Mouse (Mus musculus) hindbrain, embryonic 12.5 days (tissue): ENCODE results near the gene Snx33. TPM values are rescaled to one million over a fixed set of nuclear protein-coding genes. Genes with fewer than 3 reads are reported as not detected.
"Not testable (repeated sequence)": the region's sequence is repeated elsewhere in the genome, so short reads cannot be mapped to it uniquely, and the experiment has no call there.

Experiments
- ATAC-seq: fragments of 200-750 bp; cut with Nextera tagmentation; 2 replicates; pipeline ENCODE4 v1.8.0; 2017; ENCODE audit warnings: moderate TSS enrichment; ENCODE audit not compliant: low FRiP score
- H3K27ac ChIP-seq: fragments of 300-500 bp; sonication (generic); 2 replicates; pipeline ENCODE4 v1.5.1; 2016; ENCODE audit warnings: mild to moderate bottlenecking
- H3K27me3 ChIP-seq: fragments of 300-500 bp; sonication (generic); 2 replicates; pipeline ENCODE4 v1.6.1; 2016; ENCODE audit warnings: mild to moderate bottlenecking
- H3K36me3 ChIP-seq: fragments of 300-500 bp; sonication (generic); 2 replicates; pipeline ENCODE4 v1.6.1; 2016; ENCODE audit warnings: mild to moderate bottlenecking
- H3K4me1 ChIP-seq: fragments of 300-500 bp; sonication (generic); 2 replicates; pipeline ENCODE4 v1.6.1; 2016
- H3K4me2 ChIP-seq: fragments of 300-500 bp; sonication (generic); replicated peaks from 2 replicates; pipeline ENCODE4 v1.6.1; 2016; ENCODE audit warnings: mild to moderate bottlenecking
- H3K4me3 ChIP-seq: fragments of 300-500 bp; sonication (generic); 2 replicates; pipeline ENCODE4 v1.5.1; 2016; ENCODE audit warnings: mild to moderate bottlenecking
- H3K9ac ChIP-seq: fragments of 300-500 bp; sonication (generic); 2 replicates; pipeline ENCODE4 v1.6.1; 2016; ENCODE audit warnings: mild to moderate bottlenecking, moderate library complexity
- H3K9me3 ChIP-seq: fragments of 300-500 bp; sonication (generic); replicated peaks from 2 replicates; pipeline ENCODE4 v1.6.1; 2016; ENCODE audit warnings: mild to moderate bottlenecking
- WGBS: fragments of 180-500 bp; shearing (Covaris S2); methylation state at CpG from one replicate; pipeline ENCODE4 v1.1.7; 2016; 5-methylcytosine and 5-hydroxymethylcytosine counted together
- polyA plus RNA-seq: library from polyadenylated mRNA; unstranded; fragments of >200 nt; fragmentation: Nextera tagmentation; extraction: Ambion mirVana; gene quantifications from 2 replicates; pipeline ENCODE4 v1.2.1, GENCODE M21; 2016

The Snx33 gene
- polyA plus RNA-seq, 1 experiment from 2014 or later, result 7.3 TPM

DNA sequence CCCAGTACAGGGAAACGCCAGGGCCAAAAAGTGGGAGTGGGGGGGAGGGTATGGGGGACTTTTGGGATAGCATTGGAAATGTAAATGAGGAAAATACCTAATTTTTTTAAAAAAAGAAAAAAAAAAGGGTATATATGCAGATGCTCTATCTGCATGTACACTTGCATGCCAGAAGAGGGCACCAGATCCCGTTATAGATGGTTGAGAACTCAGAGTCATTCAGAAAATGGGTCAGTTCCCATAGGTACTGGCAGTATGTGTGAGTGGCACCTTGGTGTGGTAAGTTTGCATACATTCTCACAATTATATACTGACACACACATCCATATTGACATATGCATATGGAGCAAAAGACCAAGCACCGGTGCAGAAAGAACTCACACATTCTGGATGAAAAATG, 19.3 kb upstream of the Snx33 start:
- H3K36me3 ChIP-seq, H3K4me3 ChIP-seq, ATAC-seq, H3K27ac ChIP-seq, H3K9me3 ChIP-seq, H3K27me3 ChIP-seq, H3K4me2 ChIP-seq, H3K9ac ChIP-seq: not testable (repeated sequence)
- peaks cover 13% of the 10 kb centered on the region for H3K4me1 ChIP-seq
- WGBS, result 39% methylated on average over 3 of the region's 3 CpGs

DNA sequence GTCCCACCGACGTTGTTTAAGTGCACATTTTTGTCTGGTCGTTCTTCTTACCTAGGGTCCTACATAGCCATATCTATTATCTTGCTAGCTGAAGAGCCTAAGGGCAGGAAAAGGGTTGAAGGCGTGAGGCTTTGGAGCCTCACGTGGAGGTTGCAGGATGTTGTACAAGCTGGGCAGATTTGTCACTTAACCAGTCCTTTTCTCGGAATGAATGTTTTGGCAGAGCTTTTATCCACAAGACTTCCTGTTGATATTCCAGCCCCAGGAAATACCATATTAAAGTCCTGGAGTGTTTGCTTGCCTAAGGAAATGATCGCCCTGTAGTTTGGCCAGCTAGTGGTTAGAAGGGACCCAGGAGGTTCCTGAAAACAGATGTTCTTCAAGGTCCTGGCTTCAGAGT, 10.2 kb upstream of the Snx33 start:
- H3K36me3 ChIP-seq, result no peaks in the 10 kb centered on the region
- no peaks in the 10 kb centered on the region for H3K27me3 ChIP-seq
- H3K9me3 ChIP-seq, result no peaks in the 10 kb centered on the region
- H3K27ac ChIP-seq, result no peak overlapping the region
- H3K4me2 ChIP-seq, result peak overlapping the region; percentile 91
- ATAC-seq, result no peak
- H3K4me1 ChIP-seq, result peaks cover 15% of the 10 kb centered on the region
- 7% methylated on average over 7 of the region's 7 CpGs for WGBS
- peak overlapping the region; percentile 89 for H3K9ac ChIP-seq
- peak overlapping the region; percentile 85 for H3K4me3 ChIP-seq

- no peaks in the 10 kb centered on the region for H3K9me3 ChIP-seq
- no peaks in the 10 kb centered on the region for H3K27me3 ChIP-seq
- H3K9ac ChIP-seq, result peak within 1 kb of the TSS; percentile 89
- H3K4me3 ChIP-seq, result peak within 1 kb of the TSS; percentile 85
- peak; percentile 96 for ATAC-seq
- peak within 1 kb of the TSS; percentile 87 for H3K27ac ChIP-seq
- peak within 1 kb of the TSS; percentile 91 for H3K4me2 ChIP-seq
- under 1% methylated on average over 73 of the region's 73 CpGs for WGBS
- H3K4me1 ChIP-seq, result peaks cover 15% of the 10 kb centered on the region
- no peaks in the 10 kb centered on the region for H3K36me3 ChIP-seq
Measured at GRCm38 (mm10) chr9:56937223-56938160, 9.3 kb upstream of the Snx33 start, which contains the start of gene Imp3. Gene Imp3, plus strand, starts transcription at chr9:56937475.

DNA sequence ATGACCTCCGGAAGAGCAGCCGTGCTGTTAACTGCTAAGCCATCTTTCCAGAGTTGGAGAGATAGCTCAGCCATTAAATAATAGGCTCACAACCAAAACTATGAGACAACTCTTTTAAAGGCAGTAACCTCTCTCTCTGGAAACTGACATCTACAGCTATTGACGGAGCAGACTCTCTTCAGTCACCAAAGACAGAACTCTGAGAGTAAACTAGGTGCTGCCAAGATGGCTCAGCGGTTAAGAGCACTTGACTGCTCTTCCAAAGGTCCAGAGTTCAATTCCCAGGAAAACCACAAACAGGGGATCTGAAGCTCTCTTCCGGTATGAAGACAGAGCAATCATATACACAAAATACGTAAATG, 8.7 kb upstream of the Snx33 start:
- Histone ChIP-seq H3K36me3 (no peaks in the 10 kb centered on the region), H3K27me3 (no peaks in the 10 kb centered on the region), H3K4me3 (peak overlapping the region; percentile 85), H3K4me1 (peaks cover 15% of the 10 kb centered on the region), H3K4me2 (peak overlapping the region; percentile 91), H3K27ac (no peak overlapping the region), H3K9ac (peak overlapping the region; percentile 38; the same call in 1 of the 2 replicates), H3K9me3 (no peaks in the 10 kb centered on the region)
- ATAC-seq, result 0 out of 2 replicates have a peak, but pooled peaks have one; percentile 5
- WGBS, result 18% methylated on average over 6 of the region's 6 CpGs

GRCm38 (mm10) chr9:56930556-56930955, 2.4 kb upstream of the Snx33 start:
- Histone ChIP-seq H3K4me3 (no peak overlapping the region), H3K4me2 (no peak overlapping the region), H3K27me3 (0 out of 2 replicates have a peak, but pooled peaks cover 8% of the 10 kb centered on the region), H3K36me3 (no peaks in the 10 kb centered on the region), H3K9me3 (no peaks in the 10 kb centered on the region), H3K9ac (no peak overlapping the region), H3K4me1 (peaks cover 26% of the 10 kb centered on the region), H3K27ac (no peak overlapping the region)
- no peak for ATAC-seq
- WGBS, result 81% methylated on average over 1 of the region's 1 CpGs

GRCm38 (mm10) chr9:56929496-56929895, 1.3 kb upstream of the Snx33 start:
- Histone ChIP-seq H3K4me1 (peaks cover 37% of the 10 kb centered on the region), H3K4me2 (no peak overlapping the region), H3K27ac (no peak overlapping the region), H3K9me3 (no peaks in the 10 kb centered on the region), H3K36me3 (no peaks in the 10 kb centered on the region), H3K27me3 (0 out of 2 replicates have a peak, but pooled peaks cover 8% of the 10 kb centered on the region), H3K4me3 (no peak overlapping the region), H3K9ac (no peak overlapping the region)
- WGBS, result 75% methylated on average over 4 of the region's 4 CpGs
- ATAC-seq, result no peak

DNA sequence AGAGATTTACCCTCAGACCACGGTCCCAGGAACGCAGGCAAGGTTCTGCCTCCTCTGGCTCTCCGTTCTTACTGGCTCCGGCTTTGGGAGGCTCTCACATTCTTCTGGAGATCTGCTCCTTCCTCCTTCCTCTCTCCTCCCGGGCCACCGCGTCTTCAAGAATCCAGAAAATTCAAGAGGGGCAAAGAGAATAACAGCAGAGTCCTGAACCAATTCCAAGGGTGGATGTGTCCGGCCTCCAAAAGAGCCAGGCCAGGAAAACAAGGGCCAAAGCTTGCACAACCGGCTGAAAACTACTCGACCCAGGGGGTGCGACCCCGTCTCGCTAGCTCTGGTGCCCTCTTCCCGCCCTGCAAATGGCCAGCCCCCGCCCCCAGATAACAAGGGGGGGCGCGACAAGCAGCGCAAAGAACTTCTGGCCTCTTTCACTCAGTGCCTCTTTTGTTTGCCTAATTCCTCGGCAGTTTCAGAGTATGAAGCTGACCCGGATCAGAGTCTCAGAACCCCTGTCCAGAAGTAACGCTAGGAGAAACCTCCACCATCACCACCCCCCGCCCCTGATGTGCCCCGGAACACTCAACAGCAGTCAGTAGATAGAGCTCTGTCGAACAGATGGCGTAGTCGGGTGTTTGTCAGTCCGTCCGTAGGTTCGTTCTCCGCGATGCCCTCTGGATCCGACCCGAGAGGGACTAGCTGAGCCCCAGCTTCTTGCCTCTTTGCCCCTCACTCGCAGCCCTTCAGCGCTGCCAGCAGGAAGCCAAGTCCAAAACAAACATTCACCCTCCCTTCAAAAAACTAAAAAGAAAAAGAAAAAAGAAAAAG, 769 bp downstream of the Snx33 start:
- Histone ChIP-seq H3K4me3 (peak overlapping the region; percentile 65), H3K27me3 (0 out of 2 replicates have a peak, but pooled peaks cover 8% of the 10 kb centered on the region), H3K9me3 (no peaks in the 10 kb centered on the region), H3K9ac (peak overlapping the region; percentile 73), H3K4me1 (peaks cover 53% of the 10 kb centered on the region), H3K4me2 (peak overlapping the region; percentile 81), H3K36me3 (no peaks in the 10 kb centered on the region), H3K27ac (peak overlapping the region; percentile 88)
- ATAC-seq, result peak; percentile 26; the same call in 1 of the 2 replicates
- WGBS, result under 1% methylated on average over 35 of the region's 35 CpGs

DNA sequence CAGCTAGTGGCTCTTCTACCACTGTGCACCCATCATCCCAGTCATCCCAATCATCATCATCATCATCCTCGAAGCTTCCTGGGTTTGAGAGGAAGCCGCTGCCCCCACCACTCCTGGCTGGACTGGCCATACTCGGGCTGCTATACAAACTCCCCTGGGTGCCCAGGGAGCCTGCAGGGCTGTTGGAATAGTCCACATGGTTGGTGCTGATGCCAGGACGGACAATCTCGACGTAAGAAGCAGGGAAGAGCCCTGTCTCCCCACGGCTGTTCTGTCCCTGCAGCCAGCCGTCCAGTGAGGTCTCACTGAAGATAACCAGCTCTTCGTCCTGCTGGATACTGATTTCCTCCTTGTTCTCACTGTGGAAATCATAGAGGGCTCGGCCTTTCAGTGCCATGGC, 1.8 kb downstream of the Snx33 start:
- Histone ChIP-seq H3K4me3 (peak overlapping the region; percentile 65), H3K27ac (no peak overlapping the region)

DNA sequence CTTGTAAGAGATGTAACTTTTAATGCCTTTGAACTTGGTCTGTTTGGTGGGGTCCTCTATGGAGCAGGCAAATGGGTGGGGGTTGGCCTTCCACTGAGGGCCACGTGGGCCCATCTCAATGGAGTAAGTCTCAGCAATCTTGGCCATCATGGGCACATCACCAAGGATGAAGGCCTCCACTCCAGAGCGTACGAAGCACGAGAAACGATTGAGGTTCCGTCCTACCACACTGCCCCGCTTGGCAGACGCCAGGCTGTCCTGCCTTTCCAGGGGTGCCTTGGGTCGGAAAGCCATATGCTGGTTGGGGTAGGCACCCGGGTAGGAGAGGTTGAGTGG, 2.2 kb downstream of the Snx33 start:
- Histone ChIP-seq H3K9me3 (no peaks in the 10 kb centered on the region), H3K27ac (no peak overlapping the region), H3K4me3 (no peak overlapping the region), H3K27me3 (0 out of 2 replicates have a peak, but pooled peaks cover 8% of the 10 kb centered on the region), H3K4me2 (0 out of 2 replicates have a peak overlapping the region, but pooled peaks have one; percentile 81), H3K9ac (no peak overlapping the region), H3K36me3 (0 out of 2 replicates have a peak, but pooled peaks cover 9% of the 10 kb centered on the region), H3K4me1 (peaks cover 53% of the 10 kb centered on the region)
- ATAC-seq, result no peak
- WGBS, result 92% methylated on average over 10 of the region's 10 CpGs

More for the DNA sequence above, 1.8 kb downstream of the Snx33 start:
- H3K27me3 ChIP-seq, result 0 out of 2 replicates have a peak, but pooled peaks cover 8% of the 10 kb centered on the region
- no peak overlapping the region for H3K9ac ChIP-seq
- peak overlapping the region; percentile 81 for H3K4me2 ChIP-seq
- 0 out of 2 replicates have a peak, but pooled peaks cover 6% of the 10 kb centered on the region for H3K36me3 ChIP-seq
- H3K9me3 ChIP-seq, result no peaks in the 10 kb centered on the region
- no peak for ATAC-seq
- 80% methylated on average over 10 of the region's 10 CpGs for WGBS
- H3K4me1 ChIP-seq, result peaks cover 53% of the 10 kb centered on the region

DNA sequence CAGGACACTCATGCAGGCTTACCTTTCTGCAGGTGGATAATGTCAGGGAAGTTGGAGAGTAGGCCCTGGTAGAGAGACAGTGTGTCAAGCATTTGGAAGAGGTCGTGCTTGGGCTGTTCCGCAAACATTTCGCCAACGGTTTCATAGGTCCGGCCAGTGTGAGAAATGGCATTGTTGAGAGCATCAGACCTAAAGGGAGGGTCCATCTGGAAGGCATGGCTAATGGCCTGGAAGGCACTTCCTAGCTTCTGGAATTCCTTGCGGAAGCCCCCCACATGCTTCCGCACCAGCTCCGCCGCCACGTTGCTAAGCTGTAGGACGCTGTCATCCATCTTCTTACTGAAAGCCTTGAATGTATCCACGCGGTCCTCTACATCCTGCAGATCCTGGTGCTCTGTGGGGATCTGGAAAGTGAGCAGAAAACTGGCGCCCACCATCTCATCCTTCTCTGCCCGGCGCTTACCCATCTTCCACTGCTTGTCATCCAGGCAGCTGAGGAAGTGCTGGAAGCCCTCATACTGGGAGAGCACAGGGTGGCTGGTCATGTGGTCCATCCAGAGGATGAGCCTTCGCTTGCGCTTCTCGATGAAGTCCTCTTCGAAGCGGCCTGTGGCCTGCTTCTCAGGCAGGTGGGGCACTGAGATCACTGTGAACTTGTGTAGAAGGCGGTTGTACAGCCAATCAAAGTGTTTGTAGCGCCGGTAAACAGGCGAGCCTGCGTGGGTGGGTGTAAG, 2.7 kb downstream of the Snx33 start:
- no peak for ATAC-seq
- Histone ChIP-seq H3K36me3 (0 out of 2 replicates have a peak, but pooled peaks cover 11% of the 10 kb centered on the region), H3K27ac (no peak overlapping the region), H3K9ac (peak overlapping the region; percentile 37; the same call in 1 of the 2 replicates), H3K27me3 (0 out of 2 replicates have a peak, but pooled peaks cover 8% of the 10 kb centered on the region), H3K4me1 (peaks cover 53% of the 10 kb centered on the region), H3K9me3 (no peaks in the 10 kb centered on the region), H3K4me2 (peak overlapping the region; percentile 81), H3K4me3 (peak overlapping the region; percentile 18)
- WGBS, result 79% methylated on average over 26 of the region's 26 CpGs

- peak overlapping the region; percentile 81 for H3K4me2 ChIP-seq
- peak overlapping the region; percentile 2 for H3K9ac ChIP-seq
- no peak overlapping the region for H3K27ac ChIP-seq
- peak overlapping the region; percentile 18 for H3K4me3 ChIP-seq
- no peaks in the 10 kb centered on the region for H3K9me3 ChIP-seq
- peaks cover 53% of the 10 kb centered on the region for H3K4me1 ChIP-seq
- H3K27me3 ChIP-seq, result 0 out of 2 replicates have a peak, but pooled peaks cover 8% of the 10 kb centered on the region
- H3K36me3 ChIP-seq, result 0 out of 2 replicates have a peak, but pooled peaks cover 15% of the 10 kb centered on the region
- WGBS, result 29% methylated on average over 7 of the region's 7 CpGs
- no peak for ATAC-seq
Measured at GRCm38 (mm10) chr9:56924651-56925027, 3.5 kb downstream of the Snx33 start.
